Comparison of ENCODE assay signal across 12 mouse cellular contexts in the genomic region with DNA sequence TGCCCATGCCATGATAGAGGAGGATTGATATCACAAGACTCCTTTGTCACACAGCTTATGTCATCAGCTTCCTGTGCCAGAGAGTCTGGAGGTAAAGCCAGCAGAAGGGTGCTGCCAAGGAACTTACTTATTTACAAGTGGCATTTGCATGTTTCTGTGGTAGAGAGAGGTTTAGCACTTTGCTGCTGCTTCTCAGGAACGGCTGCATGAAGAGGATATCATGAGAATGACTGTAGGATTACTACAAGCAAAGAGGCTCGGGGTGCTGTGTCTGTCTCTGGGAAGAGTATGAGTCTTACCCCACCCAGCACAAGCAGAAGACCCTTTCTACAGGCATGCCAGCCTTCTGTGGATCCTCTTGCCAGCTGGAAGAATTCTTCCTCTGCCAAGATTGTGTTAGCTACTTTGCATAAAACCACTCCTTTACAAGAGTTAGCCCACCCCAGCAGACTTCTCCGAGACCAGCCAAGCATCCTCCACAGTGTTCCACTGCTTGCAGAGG.
DNase-seq lines count a peak whose midpoint lies in the region; ATAC-seq and TF ChIP-seq lines count a peak whose summit lies in the region.
"Had no signal": no experiment of that assay in that cellular context is flagged by ENCODE, and none has a peak within 500 bp of the region (broad histone marks: within the 10 kb centered on the region; RNA-seq: fewer than 3 reads in every experiment).

No protein-coding gene starts in this region.

- 50% methylated on average over 3 of the region's 3 CpGs for WGBS in lung, adult 2 months
- WGBS in forebrain, postnatal 0 days = 34% methylated on average over 3 of the region's 3 CpGs
- 66% methylated on average over 3 of the region's 3 CpGs for WGBS in intestine, postnatal 0 days
- 79% methylated on average over 3 of the region's 3 CpGs for WGBS in kidney, embryonic 15.5 days

- no peak for TF ChIP-seq CTCF in lung, adult 2 months (IDR thresholded peaks at IDR 0.05; ENCODE audit: insufficient read depth, low read length)
- no peak for TF ChIP-seq CTCF in forebrain, postnatal 0 days (IDR thresholded peaks at IDR 0.05; ENCODE audit: low read depth)
- TF ChIP-seq CTCF in intestine, postnatal 0 days (IDR thresholded peaks at IDR 0.05; ENCODE audit: low read depth) = no peak

- peak; percentile 92 for ATAC-seq in forebrain, postnatal 0 days
- ATAC-seq in intestine, postnatal 0 days = no peak
- ATAC-seq in kidney, embryonic 15.5 days (replicated peaks; ENCODE audit: low FRiP score) = no peak
- ATAC-seq: midbrain, embryonic 15.5 days had no signal

- 0 out of 2 replicates have a peak overlapping the region, but pooled peaks have one; percentile 16 for H3K27ac ChIP-seq in forebrain, postnatal 0 days (ENCODE audit: low read depth, low read length)
- no peak overlapping the region for H3K27ac ChIP-seq in intestine, postnatal 0 days (ENCODE audit: low read depth, low read length)
- H3K27ac ChIP-seq in kidney, embryonic 15.5 days = no peak overlapping the region
- H3K27ac ChIP-seq: lung, embryonic 15.5 days; midbrain, embryonic 15.5 days had no signal

- no peak for TF ChIP-seq POLR2A in lung, adult 2 months (IDR thresholded peaks at IDR 0.05; ENCODE audit: borderline replicate concordance, extremely low read depth, low read depth, low read length)

- peaks cover 4% of the 10 kb centered on the region for H3K4me1 ChIP-seq in lung, adult 2 months (ENCODE audit: control insufficient read depth, insufficient read depth, low read length)
- peaks cover 23% of the 10 kb centered on the region for H3K4me1 ChIP-seq in forebrain, postnatal 0 days (ENCODE audit: insufficient read depth)
- H3K4me1 ChIP-seq in intestine, postnatal 0 days (replicated peaks; ENCODE audit: control insufficient read depth, insufficient read depth, low read length) = 0 out of 2 replicates have a peak, but pooled peaks cover 4% of the 10 kb centered on the region
- peaks cover 15% of the 10 kb centered on the region for H3K4me1 ChIP-seq in kidney, embryonic 15.5 days

- H3K9me3 ChIP-seq in forebrain, postnatal 0 days (ENCODE audit: low read length) = no peaks in the 10 kb centered on the region
- H3K9me3 ChIP-seq in intestine, postnatal 0 days (ENCODE audit: control insufficient read depth) = no peaks in the 10 kb centered on the region
- H3K9me3 ChIP-seq in kidney, embryonic 15.5 days (replicated peaks) = no peaks in the 10 kb centered on the region
- H3K9me3 ChIP-seq: lung, embryonic 15.5 days; midbrain, embryonic 15.5 days had no signal

- no peaks in the 10 kb centered on the region for H3K36me3 ChIP-seq in forebrain, postnatal 0 days (ENCODE audit: insufficient read depth)
- H3K36me3 ChIP-seq in intestine, postnatal 0 days (ENCODE audit: control insufficient read depth, insufficient read depth) = no peaks in the 10 kb centered on the region; the same call in 1 of the 2 replicates
- peaks cover 2% of the 10 kb centered on the region; the same call in 1 of the 2 replicates for H3K36me3 ChIP-seq in kidney, embryonic 15.5 days
- H3K36me3 ChIP-seq: lung, embryonic 15.5 days; midbrain, embryonic 15.5 days had no signal

- no peak overlapping the region for H3K4me3 ChIP-seq in lung, adult 2 months (replicated peaks; ENCODE audit: extremely low read depth, low read depth, low read length)
- no peak overlapping the region for H3K4me3 ChIP-seq in forebrain, postnatal 0 days (ENCODE audit: low read depth, low read length)
- H3K4me3 ChIP-seq in intestine, postnatal 0 days (ENCODE audit: low read depth, low read length) = no peak overlapping the region
- H3K4me3 ChIP-seq in kidney, embryonic 15.5 days (replicated peaks) = no peak overlapping the region
- H3K4me3 ChIP-seq: lung, embryonic 15.5 days; midbrain, embryonic 15.5 days had no signal

- no peaks in the 10 kb centered on the region for H3K27me3 ChIP-seq in forebrain, postnatal 0 days (ENCODE audit: insufficient read depth, low read length)
- no peaks in the 10 kb centered on the region for H3K27me3 ChIP-seq in intestine, postnatal 0 days (replicated peaks; ENCODE audit: control insufficient read depth, insufficient read depth, low read length)
- H3K27me3 ChIP-seq in kidney, embryonic 15.5 days = no peaks in the 10 kb centered on the region
- H3K27me3 ChIP-seq: lung, embryonic 15.5 days; midbrain, embryonic 15.5 days had no signal

- peak; percentile 14 for DNase-seq in lung, postnatal 10 days
- DNase-seq in lung, adult 2 months = no peak
- DNase-seq in forebrain, postnatal 0 days = peak; percentile 82
- DNase-seq in layer of hippocampus, postnatal 10 days (ENCODE audit: low spot score in 2 of 2) = peak; percentile 24 to 37
- DNase-seq in right cerebral cortex, postnatal 4 days = peak; percentile 40
- DNase-seq: heart, adult 18-20 months; kidney, postnatal 36 days; thymus, postnatal 25 days had no signal

- no peak overlapping the region for H3K9ac ChIP-seq in forebrain, postnatal 0 days
- H3K9ac ChIP-seq in intestine, postnatal 0 days (ENCODE audit: low read depth, low read length) = no peak overlapping the region
- no peak overlapping the region for H3K9ac ChIP-seq in kidney, embryonic 15.5 days
- H3K9ac ChIP-seq: lung, embryonic 15.5 days; midbrain, embryonic 15.5 days had no signal

- no peak overlapping the region for H3K4me2 ChIP-seq in forebrain, postnatal 0 days (ENCODE audit: low read depth)
- H3K4me2 ChIP-seq in intestine, postnatal 0 days (replicated peaks; ENCODE audit: low read depth) = no peak overlapping the region
- no peak overlapping the region for H3K4me2 ChIP-seq in kidney, embryonic 15.5 days
- H3K4me2 ChIP-seq: lung, embryonic 15.5 days; midbrain, embryonic 15.5 days had no signal
